Mouse (Mus musculus) thymus, postnatal 0 days (tissue): ENCODE results near the gene Grhl3. TPM values are rescaled to one million over a fixed set of nuclear protein-coding genes. Genes with fewer than 3 reads are reported as not detected.
"Not testable (repeated sequence)": the region's sequence is repeated elsewhere in the genome, so short reads cannot be mapped to it uniquely, and the experiment has no call there.

Experiments
- DNase-seq: peaks from one replicate; pipeline ENCODE4 v3.0.0-alpha.2; 2015; ENCODE audit warnings: low spot score
- polyA plus RNA-seq: library from polyadenylated mRNA; unstranded; fragments of >200 nt; fragmentation: Nextera tagmentation; extraction: Ambion mirVana; gene quantifications from 2 replicates; pipeline ENCODE4 v1.2.1, GENCODE M21; 2015

The Grhl3 gene
- polyA plus RNA-seq: 0.78 and 1.2 TPM in 2 replicates

GRCm38 (mm10) chr4:135573251-135573808 lies at the start of gene Grhl3:
Grhl3 (minus strand) TSS chr4:135573630.
- DNase-seq: peak; percentile 72

GRCm38 (mm10) chr4:135622290-135622689 lies 48.9 kb upstream of the Grhl3 start:
- DNase-seq: no peak

GRCm38 (mm10) chr4:135620461-135620860 lies 47.0 kb upstream of the Grhl3 start:
- no peak for DNase-seq

DNA sequence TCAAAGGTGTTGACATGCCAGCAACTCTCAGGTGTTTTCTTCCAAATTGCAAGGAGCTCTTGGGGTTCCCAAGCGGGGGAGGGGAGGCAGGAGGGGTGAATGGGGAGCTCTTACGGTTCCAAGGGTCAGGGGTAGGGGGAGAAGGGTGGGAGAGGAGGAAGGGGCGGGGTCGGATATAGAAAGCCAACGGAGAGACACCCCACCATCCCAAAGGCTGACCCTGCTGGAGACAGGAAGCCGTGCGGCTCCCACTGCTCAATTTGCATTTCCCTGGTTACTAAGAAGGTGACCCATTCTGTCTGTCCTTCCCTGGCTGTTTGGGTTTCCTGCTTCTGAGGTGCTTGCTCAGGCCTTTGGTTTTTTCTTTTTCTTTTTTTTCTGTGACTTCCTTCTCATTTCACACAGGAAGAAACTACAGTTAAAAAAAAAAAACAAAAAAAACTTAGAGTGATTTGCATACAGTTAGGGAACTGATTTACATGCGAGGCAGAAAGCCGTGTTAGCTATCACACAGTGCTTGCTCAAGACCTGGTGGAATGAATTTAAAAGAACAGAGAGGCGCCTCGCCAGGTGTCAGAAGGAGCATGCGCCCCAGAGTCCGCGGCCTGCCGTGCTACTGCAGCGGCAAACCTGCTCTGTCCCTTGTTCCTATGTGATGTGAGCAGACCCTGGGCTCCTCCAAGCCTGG lies 44.5 kb upstream of the Grhl3 start:
- DNase-seq: peak; percentile 35

DNA sequence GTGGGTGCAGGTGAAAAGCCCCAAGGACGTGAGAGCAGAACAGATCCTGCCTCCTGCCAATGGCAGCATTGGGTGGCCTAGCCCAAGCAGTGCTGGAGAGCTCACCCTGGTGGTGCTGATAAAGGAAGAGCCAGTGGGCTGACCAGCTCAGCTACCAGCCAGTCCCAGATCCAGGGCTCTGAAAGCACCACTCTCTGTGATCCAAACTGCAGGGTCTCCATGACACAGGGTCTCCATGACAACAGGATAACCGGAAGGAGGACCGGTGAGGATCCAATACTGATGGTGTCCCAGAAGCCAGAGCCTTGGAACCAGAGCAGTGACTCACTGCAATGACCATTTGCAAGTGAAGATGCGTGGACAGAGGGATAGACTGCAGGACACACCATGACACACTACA lies 43.6 kb upstream of the Grhl3 start:
- DNase-seq: no peak

DNA sequence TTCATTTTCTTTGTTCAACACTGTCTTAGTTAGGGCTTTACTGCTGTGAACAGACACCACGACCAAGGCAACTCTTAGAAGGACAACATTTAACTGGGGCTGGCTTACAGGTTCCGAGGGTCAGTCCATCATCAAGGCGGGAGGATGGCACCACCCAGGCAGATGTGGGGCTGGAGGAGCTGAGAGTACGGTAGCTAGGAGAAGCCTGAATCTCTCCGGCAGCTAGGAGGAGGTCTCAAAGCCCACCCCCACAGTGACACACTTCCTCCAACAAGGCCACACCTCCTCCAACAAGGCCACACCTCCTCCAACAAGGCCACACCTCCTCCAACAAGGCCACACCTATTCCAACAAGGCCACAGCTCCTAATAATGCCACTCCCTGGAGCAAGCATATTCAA lies 41.9 kb upstream of the Grhl3 start:
- not testable (repeated sequence) for DNase-seq

- no peak for DNase-seq
Observed at GRCm38 (mm10) chr4:135609986-135610385, 36.6 kb upstream of the Grhl3 start.

- DNase-seq: no peak
Observed at GRCm38 (mm10) chr4:135607979-135608885, 34.8 kb upstream of the Grhl3 start.

DNA sequence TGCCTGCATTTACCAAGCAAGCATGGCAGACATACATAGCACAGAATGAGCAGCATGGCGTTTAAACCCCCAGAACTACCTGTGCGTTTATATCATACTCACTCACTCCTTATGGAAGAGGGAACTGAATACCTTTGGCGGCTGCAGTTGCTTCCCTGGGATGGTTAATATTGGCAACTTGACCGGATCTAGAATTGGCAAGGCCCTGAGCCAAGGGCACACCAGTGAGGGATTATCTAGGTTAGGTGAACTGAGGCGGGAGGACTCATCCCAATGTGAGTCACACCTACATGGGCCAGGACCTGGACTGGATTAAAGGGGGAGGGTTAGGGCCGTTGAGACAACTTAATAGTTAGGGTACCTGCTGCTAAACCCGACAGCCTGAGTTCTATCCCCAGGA lies 32.8 kb upstream of the Grhl3 start:
- no peak for DNase-seq

DNA sequence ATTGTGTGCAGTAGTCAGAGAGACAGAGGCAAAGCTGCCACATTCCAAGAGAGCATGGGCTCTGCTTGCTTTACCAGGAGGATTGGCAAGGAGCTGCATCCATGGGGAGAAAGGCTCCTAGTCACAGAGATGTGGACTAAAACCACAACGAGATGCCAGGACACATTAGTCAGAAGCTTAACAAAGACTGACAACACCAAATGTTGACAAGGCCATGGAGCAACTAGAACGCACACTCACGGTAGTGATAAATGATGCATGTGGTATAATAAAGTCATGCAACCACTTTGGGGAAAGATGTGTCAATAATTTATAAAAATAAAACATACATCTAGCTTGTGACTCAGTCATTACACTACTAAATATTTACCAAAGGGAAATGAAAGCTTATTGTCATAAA lies 28.1 kb upstream of the Grhl3 start:
- no peak for DNase-seq

DNA sequence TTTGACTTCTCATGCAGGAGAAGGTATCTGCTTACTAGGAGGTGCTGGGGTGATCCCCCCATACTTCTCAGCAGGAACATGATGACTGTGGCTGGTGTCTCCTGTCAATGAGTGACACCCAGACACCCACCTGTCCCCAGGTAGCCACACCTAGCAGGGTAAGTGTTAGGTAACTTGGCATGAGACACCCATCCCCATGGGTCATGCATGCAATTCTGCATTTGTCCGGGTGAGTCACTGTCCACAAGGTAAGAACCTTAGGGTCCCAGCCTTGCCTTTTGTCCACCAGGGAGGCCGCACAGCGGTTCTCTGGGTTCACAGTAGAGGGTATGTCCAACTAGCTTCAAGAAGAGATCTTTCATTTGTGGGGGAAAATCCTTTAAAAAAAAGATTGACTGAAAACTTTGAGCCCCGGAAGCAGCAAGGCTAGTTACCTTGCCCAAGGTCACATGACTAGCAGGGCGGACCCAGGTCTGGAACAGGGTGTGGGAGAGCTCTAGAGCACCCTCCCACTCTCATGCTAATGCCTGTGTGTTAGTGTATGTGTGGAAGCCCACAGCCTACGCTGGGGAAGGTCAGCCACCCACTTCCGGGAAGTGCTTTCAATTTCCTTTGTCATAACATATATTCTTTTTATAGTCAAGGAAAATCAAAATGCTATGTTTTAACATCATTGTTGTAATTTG lies 26.2 kb upstream of the Grhl3 start:
- no peak for DNase-seq

DNA sequence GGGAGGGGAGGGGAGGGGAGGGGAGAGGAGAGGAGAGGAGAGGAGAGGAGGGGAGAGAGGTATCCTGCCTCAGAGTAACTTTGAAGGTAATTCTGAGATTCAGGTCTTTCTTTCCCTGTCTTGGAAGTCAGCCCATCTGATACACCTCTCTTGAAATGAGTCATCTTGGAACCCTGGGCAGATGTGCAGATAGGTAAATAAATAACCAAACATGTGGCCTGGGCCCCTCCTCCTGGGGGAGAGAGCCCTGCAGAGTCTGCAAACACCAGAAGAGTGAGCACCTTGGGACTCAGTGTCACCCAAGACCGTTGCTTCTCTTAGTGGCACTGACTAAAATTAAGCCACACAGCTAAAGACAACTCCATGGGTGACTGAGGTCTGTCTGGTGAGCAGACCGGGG lies 25.6 kb upstream of the Grhl3 start:
- DNase-seq: no peak

DNA sequence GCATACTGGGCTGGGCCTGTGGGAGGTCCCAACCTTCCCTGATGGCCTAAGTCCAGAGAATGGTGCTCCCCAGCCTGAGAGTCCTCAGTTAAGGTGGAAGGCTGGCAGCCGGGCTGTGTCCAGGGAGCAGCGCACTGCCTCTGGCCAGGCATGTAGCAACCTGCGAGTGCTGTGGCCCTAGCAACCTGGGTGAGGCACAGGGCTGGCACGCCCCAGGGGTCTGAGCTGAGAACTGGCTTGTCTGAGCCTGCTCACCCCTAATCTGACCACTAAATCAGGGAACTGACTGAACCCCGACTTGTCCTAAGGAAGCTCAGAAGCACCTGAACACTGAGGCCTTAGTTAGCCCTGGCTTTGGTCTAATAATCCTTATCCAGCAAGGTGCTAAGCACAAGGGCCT lies 24.1 kb upstream of the Grhl3 start:
- DNase-seq: no peak

- DNase-seq: no peak
Observed at GRCm38 (mm10) chr4:135595943-135596342, 22.5 kb upstream of the Grhl3 start.

- no peak for DNase-seq
Observed at GRCm38 (mm10) chr4:135591610-135592304, 18.3 kb upstream of the Grhl3 start.

DNA sequence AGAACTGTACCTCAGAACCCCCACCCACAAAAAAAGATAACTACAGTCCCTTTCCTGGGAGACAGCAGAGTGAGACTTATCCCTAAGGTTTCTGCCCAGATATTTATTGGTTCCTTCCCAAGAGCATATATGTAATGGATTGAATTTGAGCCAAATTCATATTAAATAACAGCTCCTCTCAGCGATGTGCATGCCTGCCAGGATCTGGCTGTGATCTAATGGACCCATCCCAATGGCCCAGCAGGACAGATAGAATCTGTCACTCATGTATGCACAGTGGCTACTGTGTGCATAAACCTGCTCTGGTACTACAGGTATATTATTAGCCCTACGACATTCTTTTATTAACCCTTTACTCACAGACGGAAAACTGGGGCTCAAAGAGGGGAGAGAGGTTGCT lies 17.7 kb upstream of the Grhl3 start:
- no peak for DNase-seq

GRCm38 (mm10) chr4:135584838-135585237 lies 11.4 kb upstream of the Grhl3 start:
- no peak for DNase-seq

DNA sequence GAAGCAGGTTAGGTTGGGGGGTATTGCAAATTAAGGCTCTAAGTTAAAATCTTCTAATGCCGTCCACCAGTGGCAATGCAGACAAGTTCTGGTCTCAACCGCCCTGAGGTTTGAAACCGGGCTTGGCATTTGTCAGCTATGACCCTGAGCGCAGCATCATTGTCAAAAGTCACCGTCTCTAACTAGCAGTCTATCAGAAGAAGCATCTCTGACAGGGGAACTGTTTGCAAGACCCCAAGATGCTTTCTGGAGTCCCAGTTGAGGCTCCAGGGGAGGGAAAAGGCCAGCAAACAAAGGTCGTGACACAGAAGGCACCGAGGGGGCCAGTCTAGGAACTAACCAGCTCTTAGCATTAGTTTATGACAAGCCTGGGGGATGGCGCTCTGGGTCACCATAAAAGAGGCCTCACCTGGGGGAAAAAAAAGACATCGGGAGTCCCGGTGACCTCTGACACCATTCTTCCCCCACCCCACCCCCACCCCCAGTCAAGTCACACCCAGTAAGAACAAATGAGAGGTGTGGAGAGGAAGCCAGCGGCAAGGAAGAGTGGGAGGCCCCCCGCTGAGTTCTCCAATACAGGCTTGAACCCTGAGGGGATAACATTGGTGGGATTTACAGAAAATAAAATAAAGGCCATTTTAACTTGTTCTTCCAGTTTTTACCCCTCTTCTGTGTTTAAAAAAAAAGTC lies 7.9 kb upstream of the Grhl3 start:
- no peak for DNase-seq

GRCm38 (mm10) chr4:135579695-135580094 lies 6.3 kb upstream of the Grhl3 start:
- DNase-seq: no peak

DNA sequence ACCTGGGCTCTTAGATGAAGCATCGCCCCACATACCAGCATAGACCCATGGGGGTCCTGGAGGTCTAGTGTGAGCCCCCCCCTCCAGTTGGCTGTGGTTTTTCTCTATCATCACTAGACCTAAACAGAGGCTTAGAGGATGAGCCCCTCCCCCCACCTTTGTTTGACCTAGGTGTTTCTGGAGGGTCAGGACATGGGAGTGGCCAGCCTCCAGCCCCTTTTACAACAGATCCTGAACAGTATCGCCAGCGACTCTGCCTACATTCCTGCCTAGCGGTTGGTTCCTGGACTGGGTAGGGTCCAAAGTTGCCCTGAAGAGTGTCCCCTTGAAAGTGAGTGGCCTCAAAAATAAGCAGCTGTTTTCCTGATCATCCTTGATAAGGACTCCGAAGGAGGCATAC lies 5.1 kb upstream of the Grhl3 start:
- DNase-seq: no peak
